24 mouse cellular contexts compared by ENCODE assay signal in genomic region chr1:53748571-53748970, GRCm38 (mm10). TPM values are rescaled to one million over a fixed set of nuclear protein-coding genes. Genes with fewer than 3 reads are reported as not detected.
A peak's percentile ranks its signal among the peaks of the same experiment; 100 is the strongest.
DNase-seq lines count a peak whose midpoint lies in the region; ATAC-seq and TF ChIP-seq lines count a peak whose summit lies in the region.
"Had no signal": no experiment of that assay in that cellular context is flagged by ENCODE, and none has a peak within 500 bp of the region (broad histone marks: within the 10 kb centered on the region; RNA-seq: fewer than 3 reads in every experiment).

No protein-coding gene starts in this region.

- TF ChIP-seq CTCF in E14TG2a.4 (conservative IDR thresholded peaks at IDR 0.05; ENCODE audit: low read length), result no peak

- no peaks in the 10 kb centered on the region for H3K36me3 ChIP-seq in forebrain, embryonic 11.5 days (ENCODE audit: control insufficient read depth, insufficient read depth, low read length)
- H3K36me3 ChIP-seq in forebrain, embryonic 12.5 days (replicated peaks), result no peaks in the 10 kb centered on the region
- H3K36me3 ChIP-seq in E14TG2a.4 (ENCODE audit: insufficient read depth, low read length), result peaks cover 29% of the 10 kb centered on the region
- H3K36me3 ChIP-seq in ES-E14 (ENCODE audit: control insufficient read depth, insufficient read depth, low read length, poor library complexity, severe bottlenecking), result no peaks in the 10 kb centered on the region; the same call in 1 of the 2 replicates
- H3K36me3 ChIP-seq: forebrain, embryonic 10.5 days; heart, embryonic 10.5 days; hindbrain, embryonic 10.5 days; limb, embryonic 12.5 days; liver, embryonic 13.5 days; lung, embryonic 15.5 days; neural tube, embryonic 13.5 days had no signal

- in situ Hi-C loops in ES-E14 (cut with MboI; ENCODE audit: low sequenced_read_pairs in 2 of 2, unreplicated experiment in 2 of 2), result no loop called here

- no peaks in the 10 kb centered on the region for H3K27me3 ChIP-seq in forebrain, embryonic 11.5 days (ENCODE audit: control insufficient read depth, insufficient read depth, low read length)
- H3K27me3 ChIP-seq in forebrain, embryonic 12.5 days, result peaks cover 14% of the 10 kb centered on the region
- no peaks in the 10 kb centered on the region for H3K27me3 ChIP-seq in E14TG2a.4 (ENCODE audit: insufficient read depth, low read length)
- H3K27me3 ChIP-seq: limb, embryonic 12.5 days; liver, embryonic 13.5 days; lung, embryonic 15.5 days; neural tube, embryonic 13.5 days had no signal

- no peak overlapping the region for H3K4me3 ChIP-seq in forebrain, embryonic 11.5 days (ENCODE audit: low read depth, low read length)
- H3K4me3 ChIP-seq in forebrain, embryonic 12.5 days (replicated peaks), result no peak overlapping the region
- H3K4me3 ChIP-seq in E14TG2a.4 (replicated peaks; ENCODE audit: low read length), result 0 out of 2 replicates have a peak overlapping the region, but pooled peaks have one; percentile 29
- H3K4me3 ChIP-seq in ES-E14 (ENCODE audit: insufficient read depth in 1 of 2, low read depth in 1 of 2, low read length in 2 of 2, poor library complexity in 1 of 2, severe bottlenecking in 1 of 2), result peak overlapping the region in 1 of 2 experiments; percentile 17; a peak in 2 of 4 replicates
- H3K4me3 ChIP-seq: forebrain, embryonic 10.5 days; heart, embryonic 10.5 days; hindbrain, embryonic 10.5 days; limb, embryonic 12.5 days; liver, embryonic 13.5 days; lung, embryonic 15.5 days; neural tube, embryonic 13.5 days had no signal

- no peak overlapping the region for H3K27ac ChIP-seq in forebrain, embryonic 11.5 days (ENCODE audit: low read depth, low read length)
- no peak overlapping the region for H3K27ac ChIP-seq in forebrain, embryonic 12.5 days
- peak overlapping the region; percentile 58 for H3K27ac ChIP-seq in ES-E14 (ENCODE audit: insufficient read depth, low read depth, low read length, poor library complexity, severe bottlenecking)
- H3K27ac ChIP-seq: forebrain, embryonic 10.5 days; heart, embryonic 10.5 days; hindbrain, embryonic 10.5 days; limb, embryonic 12.5 days; liver, embryonic 13.5 days; lung, embryonic 15.5 days; neural tube, embryonic 13.5 days had no signal

- no peak overlapping the region for H3K4me2 ChIP-seq in forebrain, embryonic 11.5 days (ENCODE audit: low read depth, low read length, severe bottlenecking)
- no peak overlapping the region for H3K4me2 ChIP-seq in forebrain, embryonic 12.5 days
- H3K4me2 ChIP-seq: limb, embryonic 12.5 days; liver, embryonic 13.5 days; lung, embryonic 15.5 days; neural tube, embryonic 13.5 days had no signal

- no peak overlapping the region for H3K9ac ChIP-seq in forebrain, embryonic 11.5 days (ENCODE audit: low read length)
- no peak overlapping the region for H3K9ac ChIP-seq in forebrain, embryonic 12.5 days
- H3K9ac ChIP-seq in ES-E14 (ENCODE audit: insufficient read depth, low read depth, low read length, poor library complexity, severe bottlenecking), result no peak overlapping the region; the same call in 1 of the 2 replicates
- H3K9ac ChIP-seq: limb, embryonic 12.5 days; liver, embryonic 13.5 days; lung, embryonic 15.5 days; neural tube, embryonic 13.5 days had no signal

- DNase-seq in forebrain, embryonic 11.5 days (ENCODE audit: low spot score), result no peak
- no peak for DNase-seq in ES-E14 (ENCODE audit: low read depth, low spot score)
- DNase-seq in retina, embryonic 14.5 days (ENCODE audit: low spot score), result peak; percentile 3
- DNase-seq in heart, adult 11 months, result no peak
- DNase-seq: adrenal gland, adult 2 months; B cell, adult 2 months; cerebellum, adult 11 months; cerebellum, postnatal 25 days; gastrocnemius, postnatal 14 days; kidney, adult 18-20 months; kidney, postnatal 10 days; liver, embryonic 13.5 days; lung, postnatal 4 days; thymus, postnatal 14 days had no signal

- peak; percentile 75; the same call in 1 of the 2 replicates for ATAC-seq in forebrain, embryonic 11.5 days (replicated peaks; ENCODE audit: low FRiP score)
- ATAC-seq in forebrain, embryonic 12.5 days (ENCODE audit: low FRiP score), result no peak
- ATAC-seq in monocyte, adult 5-6 weeks (replicated peaks; ENCODE audit: insufficient number of reproducible peaks, low FRiP score, low TSS enrichment, poor library complexity, severe bottlenecking), result no peak

- 16% methylated on average over 10 of the region's 11 CpGs for WGBS in forebrain, embryonic 11.5 days
- 18% methylated on average over 7 of the region's 11 CpGs for WGBS in forebrain, embryonic 12.5 days

- H3K4me1 ChIP-seq in forebrain, embryonic 11.5 days (replicated peaks; ENCODE audit: control insufficient read depth, insufficient read depth, low read length), result no peaks in the 10 kb centered on the region; the same call in 1 of the 2 replicates
- 0 out of 2 replicates have a peak, but pooled peaks cover 4% of the 10 kb centered on the region for H3K4me1 ChIP-seq in forebrain, embryonic 12.5 days
- H3K4me1 ChIP-seq in E14TG2a.4 (replicated peaks; ENCODE audit: low read depth, low read length) (peaks cover 21% of the 10 kb centered on the region), ES-E14 (ENCODE audit: control insufficient read depth in 2 of 2, insufficient read depth in 2 of 2, low read length in 2 of 2, poor library complexity in 1 of 2) (peaks cover 0 to 6% of the 10 kb centered on the region in 2 experiments; a peak in 1 of 4 replicates)
- H3K4me1 ChIP-seq: heart, embryonic 10.5 days; hindbrain, embryonic 10.5 days; liver, embryonic 13.5 days; lung, embryonic 15.5 days; neural tube, embryonic 13.5 days had no signal

- H3K9me3 ChIP-seq in forebrain, embryonic 11.5 days (ENCODE audit: control insufficient read depth, low read length), result no peaks in the 10 kb centered on the region
- H3K9me3 ChIP-seq in forebrain, embryonic 12.5 days, result no peaks in the 10 kb centered on the region
- H3K9me3 ChIP-seq in E14TG2a.4 (ENCODE audit: low read length) (peaks cover 41% of the 10 kb centered on the region), ES-E14 (ENCODE audit: control insufficient read depth, insufficient read depth, low read depth, low read length) (0 out of 2 replicates have a peak, but pooled peaks cover 2% of the 10 kb centered on the region)
- H3K9me3 ChIP-seq: forebrain, embryonic 10.5 days; heart, embryonic 10.5 days; hindbrain, embryonic 10.5 days; limb, embryonic 12.5 days; liver, embryonic 13.5 days; lung, embryonic 15.5 days; neural tube, embryonic 13.5 days had no signal

TF ChIP-seq in ES-E14, 5 proteins besides CTCF, POLR2A, EP300 and RAD21:
- no peak for TF ChIP-seq ZC3H11A (IDR thresholded peaks at IDR 0.05; ENCODE audit: borderline replicate concordance, low read depth, low read length)
- no peak for TF ChIP-seq CHD2 (IDR thresholded peaks at IDR 0.05; ENCODE audit: low read depth, low read length)
- TF ChIP-seq HCFC1 (IDR thresholded peaks at IDR 0.05; ENCODE audit: borderline replicate concordance, insufficient read depth, low read length), result no peak
- TF ChIP-seq MAFK (IDR thresholded peaks at IDR 0.05; ENCODE audit: insufficient read depth, low read depth, low read length), result no peak
- TF ChIP-seq ZNF384 (IDR thresholded peaks at IDR 0.05; ENCODE audit: low read depth, low read length), result no peak
TF ChIP-seq in ES-E14: peak in this region for 0.

RNA-seq across cellular contexts. Expression of gene Stk17b, which starts 36.5 kb away (rescaled TPM):
- 11.4 and 11.7 TPM in 2 replicates for polyA plus RNA-seq in forebrain, embryonic 11.5 days (2014; fragmentation: Nextera tagmentation; extraction: Ambion mirVana)
- polyA plus RNA-seq in forebrain, embryonic 12.5 days (2016; fragmentation: Nextera tagmentation; extraction: Ambion mirVana), result 11.1 and 12.3 TPM in 2 replicates
- 5.9 and 10.7 TPM in 2 replicates for total RNA-seq in ES-E14 (2012; rRNA removed)
- 596 to 1,071 TPM (median 1,020 TPM) in 3 replicates for total RNA-seq in monocyte, adult 5-6 weeks (2017)

RNA-seq across cellular contexts. Expression of gene Dnah7a, which starts 42.0 kb away (rescaled TPM):
- polyA plus RNA-seq in forebrain, embryonic 11.5 days (2014; fragmentation: Nextera tagmentation; extraction: Ambion mirVana), result 7.6 and 8.7 TPM in 2 replicates
- 7.1 and 7.2 TPM in 2 replicates for polyA plus RNA-seq in forebrain, embryonic 12.5 days (2016; fragmentation: Nextera tagmentation; extraction: Ambion mirVana)
- 0.53 and 0.98 TPM in 2 replicates for total RNA-seq in ES-E14 (2012; rRNA removed)
- under 0.01 to 0.10 TPM in 2 of 3 replicates, not detected in the other for total RNA-seq in monocyte, adult 5-6 weeks (2017)
- total RNA-seq: gastrocnemius, postnatal 14 days; MEL had no signal
- polyA plus RNA-seq: adrenal gland, adult 2 months; liver, embryonic 13.5 days had no signal

Comparison
In these comparisons a context has a peak if more than half of its experiments do, and no peak if none do; other contexts are left out.
1. RNA of gene Stk17b, which starts 36.5 kb away (total RNA-seq): 596 to 1,071 TPM in monocyte, adult 5-6 weeks; 5.9 to 10.7 TPM in ES-E14; every median in the first group is over 10 times any median in the second.